Mouse (Mus musculus) olfactory bulb, adult 2 months (tissue): Measurements from ENCODE around the gene Plxna3. TPM values are rescaled to one million over a fixed set of nuclear protein-coding genes. Genes with fewer than 3 reads are reported as not detected.

Experiments
- H3K27ac ChIP-seq: fragments of 200-500 bp; 2 replicates; pipeline ENCODE4 v1.5.1; 2012; ENCODE audit warnings: low read depth, low read length; ENCODE audit not compliant: insufficient read depth
- H3K4me1 ChIP-seq: fragments of 200-500 bp; 2 replicates; pipeline ENCODE4 v1.6.1; 2012; ENCODE audit warnings: low read length; ENCODE audit not compliant: control insufficient read depth, insufficient read depth
- H3K4me3 ChIP-seq: fragments of 200-500 bp; 2 replicates; pipeline ENCODE4 v1.5.1; 2012; ENCODE audit warnings: mild to moderate bottlenecking, low read depth, low read length, moderate library complexity; ENCODE audit not compliant: insufficient read depth
- CTCF ChIP-seq: fragments of 200-500 bp; IDR thresholded peaks from 2 replicates; pipeline ENCODE4 v1.5.1; 2012; ENCODE audit warnings: low read depth, mild to moderate bottlenecking, low read length, moderate library complexity; ENCODE audit not compliant: insufficient read depth
- POLR2A ChIP-seq: fragments of 200-500 bp; IDR thresholded peaks from 2 replicates; pipeline ENCODE4 v1.6.1; 2012; ENCODE audit warnings: mild to moderate bottlenecking, low read depth, low read length, moderate library complexity; ENCODE audit not compliant: insufficient read depth
- WGBS: fragments of 180-500 bp; shearing (Covaris S2); methylation state at CpG from one replicate; pipeline ENCODE4 v1.1.7; 2018; 5-methylcytosine and 5-hydroxymethylcytosine counted together
- polyA plus RNA-seq: library from polyadenylated mRNA; stranded (reverse); fragments of >200 nt; gene quantifications from 2 replicates; pipeline ENCODE4 v1.2.4, GENCODE M21; 2012; ENCODE audit warnings: low replicate concordance; ENCODE audit not compliant: missing spikeins, insufficient read depth, insufficient read length

Gene Plxna3
- polyA plus RNA-seq: not detected in 2 replicates

- peak within 1 kb of the TSS; percentile 59 for H3K4me3 ChIP-seq
- WGBS: 8% methylated on average over 28 of the region's 30 CpGs
- TF ChIP-seq CTCF (no peak), POLR2A (peak; percentile 57)
- H3K27ac ChIP-seq: 0 out of 2 replicates have a peak within 1 kb of the TSS, but pooled peaks have one; percentile 10
- H3K4me1 ChIP-seq: peaks cover 22% of the 10 kb centered on the region
These were observed at the start of gene Plxna3 for GRCm38 (mm10) chrX:74328725-74329161. Gene Plxna3 (plus strand): TSS chrX:74329066.

GRCm38 (mm10) chrX:74281041-74281731, 47.7 kb upstream of the Plxna3 start:
- TF ChIP-seq CTCF: no peak
- TF ChIP-seq POLR2A: no peak
- no peak overlapping the region for H3K27ac ChIP-seq
- H3K4me1 ChIP-seq: peaks cover 15% of the 10 kb centered on the region
- H3K4me3 ChIP-seq: peak overlapping the region; percentile 79
- WGBS: 15% methylated on average over 14 of the region's 14 CpGs

- H3K27ac ChIP-seq: peak within 1 kb of the TSS; percentile 75
- 15% methylated on average over 16 of the region's 16 CpGs for whole genome bisulfite sequencing
- TF ChIP-seq CTCF: no peak
- no peak for TF ChIP-seq POLR2A
- H3K4me3 ChIP-seq: peak within 1 kb of the TSS; percentile 79
- H3K4me1 ChIP-seq: peaks cover 15% of the 10 kb centered on the region
These were observed 47.0 kb upstream of the Plxna3 start, which contains the start of the genes Taz and Dnase1l1 for GRCm38 (mm10) chrX:74281732-74282394. Gene Taz (plus strand): TSS chrX:74281912. Gene Dnase1l1 (minus strand): TSS chrX:74282337.

GRCm38 (mm10) chrX:74282395-74283091, 46.3 kb upstream of the Plxna3 start:
- peaks cover 15% of the 10 kb centered on the region for H3K4me1 ChIP-seq
- peak overlapping the region; percentile 75 for H3K27ac ChIP-seq
- TF ChIP-seq POLR2A: no peak; the same call in 1 of the 2 replicates
- no peak for TF ChIP-seq CTCF
- peak overlapping the region; percentile 79 for H3K4me3 ChIP-seq
- 15% methylated on average over 39 of the region's 39 CpGs for WGBS

- Histone ChIP-seq H3K4me1 (peaks cover 15% of the 10 kb centered on the region), H3K27ac (peak overlapping the region; percentile 75; the same call in 1 of the 2 replicates), H3K4me3 (peak overlapping the region; percentile 79)
- TF ChIP-seq POLR2A: no peak
- TF ChIP-seq CTCF: no peak
- WGBS: 25% methylated on average over 5 of the region's 5 CpGs
These were observed 45.8 kb upstream of the Plxna3 start for GRCm38 (mm10) chrX:74283092-74283437.

- Histone ChIP-seq H3K4me3 (no peak overlapping the region), H3K4me1 (no peaks in the 10 kb centered on the region), H3K27ac (no peak overlapping the region)
- WGBS: 71% methylated on average over 4 of the region's 4 CpGs
- no peak for TF ChIP-seq POLR2A
- no peak for TF ChIP-seq CTCF
These were observed 35.4 kb upstream of the Plxna3 start for GRCm38 (mm10) chrX:74293431-74293830.

- no peak for TF ChIP-seq CTCF
- peak; percentile 59; the same call in 1 of the 2 replicates for TF ChIP-seq POLR2A
- peak within 1 kb of the TSS; percentile 77 for H3K4me3 ChIP-seq
- no peaks in the 10 kb centered on the region for H3K4me1 ChIP-seq
- H3K27ac ChIP-seq: peak within 1 kb of the TSS; percentile 62; the same call in 1 of the 2 replicates
- 12% methylated on average over 36 of the region's 37 CpGs for WGBS
These were observed 32.1 kb upstream of the Plxna3 start, which contains the start of gene Atp6ap1 for GRCm38 (mm10) chrX:74296538-74297448. Gene Atp6ap1 (plus strand): TSS chrX:74297097.

- TF ChIP-seq CTCF: no peak
- no peak for TF ChIP-seq POLR2A
- no peak overlapping the region for H3K4me3 ChIP-seq
- 76% methylated on average over 1 of the region's 1 CpGs for WGBS
- H3K4me1 ChIP-seq: no peaks in the 10 kb centered on the region
- H3K27ac ChIP-seq: no peak overlapping the region
These were observed 30.5 kb upstream of the Plxna3 start for GRCm38 (mm10) chrX:74298348-74298747.
